Mouse (Mus musculus): ENCODE measurements at regions not wholly inside any gene's neighbourhood (a gene's known extent, or its start where the extent isn't known, plus 50 kb on each side); places are given as distances from the start of the nearest gene placed in this dataset.

- TF ChIP-seq CTCF (IDR thresholded peaks at IDR 0.05) (no peak), EP300 (IDR thresholded peaks at IDR 0.05) (no peak)
Measured at GRCm38 (mm10) chr2:72865462-72866365, 114.5 kb downstream of the Sp3 start.
